Mouse (Mus musculus): ENCODE data around the gene Pacsin1. TPM values are rescaled to one million over a fixed set of nuclear protein-coding genes. Genes with fewer than 3 reads are reported as not detected.
A peak's percentile ranks its signal among the peaks of the same experiment; 100 is the strongest.

Pacsin1 gene
- polyA plus RNA-seq, 1 experiment from 2014 or later: 1.4 TPM

DNA sequence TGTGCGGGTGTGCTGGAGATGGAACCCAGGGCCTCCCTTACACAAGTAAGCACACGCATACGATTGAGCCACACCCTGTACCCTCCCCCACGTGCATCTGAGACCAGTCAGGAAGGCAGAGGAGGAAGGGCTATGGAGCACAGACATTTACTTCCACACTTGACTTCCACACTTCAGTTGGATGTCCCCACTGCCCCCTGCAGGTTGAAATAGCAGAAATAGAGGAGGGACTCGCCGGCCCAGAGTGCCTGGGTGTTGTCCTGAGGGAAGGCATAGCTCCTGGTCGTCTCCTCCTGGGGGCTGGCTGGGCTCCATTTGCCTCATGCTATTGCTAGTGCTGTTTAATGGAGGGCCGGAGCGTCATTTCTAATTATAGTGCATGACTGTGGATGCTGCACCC, 20.1 kb downstream of the Pacsin1 start:
- Histone ChIP-seq H3K9ac (replicated peaks; ENCODE audit: low read length) (no peak overlapping the region), H3K4me2 (replicated peaks; ENCODE audit: low read depth, low read length) (no peak overlapping the region), H3K27me3 (ENCODE audit: insufficient read depth, low read length) (no peaks in the 10 kb centered on the region), H3K9me3 (ENCODE audit: low read length) (no peaks in the 10 kb centered on the region), H3K4me1 (ENCODE audit: insufficient read depth, low read length) (peaks cover 6% of the 10 kb centered on the region), H3K27ac (ENCODE audit: low read length) (no peak overlapping the region), H3K36me3 (ENCODE audit: insufficient read depth, low read length) (no peaks in the 10 kb centered on the region), H3K4me3 (ENCODE audit: low read length) (no peak overlapping the region)
- 53% methylated on average over 9 of the region's 9 CpGs for whole genome bisulfite sequencing
- ATAC-seq (ENCODE audit: low FRiP score, low TSS enrichment): no peak

DNA sequence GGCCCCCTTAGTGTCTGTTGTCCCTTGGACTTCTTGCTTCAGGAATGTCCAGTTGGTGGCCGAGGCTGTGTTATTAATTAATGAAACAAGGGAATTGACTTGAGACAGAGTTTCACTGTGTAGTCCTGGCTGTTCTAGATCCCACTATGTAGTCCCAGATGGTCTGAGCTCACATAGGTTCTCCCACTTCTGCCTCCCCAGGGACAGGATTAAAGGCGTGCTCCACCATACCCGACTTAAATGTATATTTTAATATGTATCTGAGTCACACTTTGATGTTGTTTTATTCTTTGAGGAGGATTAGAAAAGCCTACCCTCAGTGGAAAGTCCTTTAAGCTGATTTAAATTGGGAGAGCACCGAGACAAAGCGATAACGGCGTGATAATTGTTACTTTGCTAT, 21.0 kb downstream of the Pacsin1 start:
- H3K27ac ChIP-seq (ENCODE audit: low read length): no peak overlapping the region
- no peaks in the 10 kb centered on the region for H3K9me3 ChIP-seq (ENCODE audit: low read length)
- H3K4me3 ChIP-seq (ENCODE audit: low read length): no peak overlapping the region
- H3K27me3 ChIP-seq (ENCODE audit: insufficient read depth, low read length): no peaks in the 10 kb centered on the region
- no peak overlapping the region for H3K4me2 ChIP-seq (replicated peaks; ENCODE audit: low read depth, low read length)
- H3K36me3 ChIP-seq (ENCODE audit: insufficient read depth, low read length): no peaks in the 10 kb centered on the region
- no peak for ATAC-seq (ENCODE audit: low FRiP score, low TSS enrichment)
- 77% methylated on average over 7 of the region's 7 CpGs for WGBS
- peaks cover 6% of the 10 kb centered on the region for H3K4me1 ChIP-seq (ENCODE audit: insufficient read depth, low read length)
- no peak overlapping the region for H3K9ac ChIP-seq (replicated peaks; ENCODE audit: low read length)

DNA sequence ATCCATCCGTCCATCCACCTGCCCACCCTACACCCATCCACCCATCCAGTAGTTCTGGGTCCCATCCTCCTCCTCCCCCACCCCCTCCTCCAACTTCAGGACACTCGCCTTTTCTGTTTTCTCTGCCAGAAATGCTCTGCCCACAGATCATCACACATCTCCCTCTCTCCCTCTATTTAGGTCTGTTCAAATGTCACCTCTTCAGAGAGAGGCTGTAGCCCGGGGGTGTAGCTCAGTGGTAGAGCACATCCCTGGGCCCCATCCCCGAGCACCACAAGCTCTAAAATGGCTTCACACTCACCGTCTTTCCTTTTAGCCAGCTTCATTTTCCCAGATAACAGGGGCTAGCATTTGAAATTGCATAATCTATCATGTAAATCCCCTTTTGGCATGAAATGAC, 22.4 kb downstream of the Pacsin1 start:
- H3K4me3 ChIP-seq (ENCODE audit: low read length): no peak overlapping the region
- H3K9me3 ChIP-seq (ENCODE audit: low read length): no peaks in the 10 kb centered on the region
- no peak overlapping the region for H3K4me2 ChIP-seq (replicated peaks; ENCODE audit: low read depth, low read length)
- peaks cover 6% of the 10 kb centered on the region for H3K4me1 ChIP-seq (ENCODE audit: insufficient read depth, low read length)
- no peak overlapping the region for H3K27ac ChIP-seq (ENCODE audit: low read length)
- no peaks in the 10 kb centered on the region for H3K27me3 ChIP-seq (ENCODE audit: insufficient read depth, low read length)
- no peaks in the 10 kb centered on the region for H3K36me3 ChIP-seq (ENCODE audit: insufficient read depth, low read length)
- 82% methylated on average over 5 of the region's 5 CpGs for WGBS
- ATAC-seq (ENCODE audit: low FRiP score, low TSS enrichment): no peak
- H3K9ac ChIP-seq (replicated peaks; ENCODE audit: low read length): no peak overlapping the region

DNA sequence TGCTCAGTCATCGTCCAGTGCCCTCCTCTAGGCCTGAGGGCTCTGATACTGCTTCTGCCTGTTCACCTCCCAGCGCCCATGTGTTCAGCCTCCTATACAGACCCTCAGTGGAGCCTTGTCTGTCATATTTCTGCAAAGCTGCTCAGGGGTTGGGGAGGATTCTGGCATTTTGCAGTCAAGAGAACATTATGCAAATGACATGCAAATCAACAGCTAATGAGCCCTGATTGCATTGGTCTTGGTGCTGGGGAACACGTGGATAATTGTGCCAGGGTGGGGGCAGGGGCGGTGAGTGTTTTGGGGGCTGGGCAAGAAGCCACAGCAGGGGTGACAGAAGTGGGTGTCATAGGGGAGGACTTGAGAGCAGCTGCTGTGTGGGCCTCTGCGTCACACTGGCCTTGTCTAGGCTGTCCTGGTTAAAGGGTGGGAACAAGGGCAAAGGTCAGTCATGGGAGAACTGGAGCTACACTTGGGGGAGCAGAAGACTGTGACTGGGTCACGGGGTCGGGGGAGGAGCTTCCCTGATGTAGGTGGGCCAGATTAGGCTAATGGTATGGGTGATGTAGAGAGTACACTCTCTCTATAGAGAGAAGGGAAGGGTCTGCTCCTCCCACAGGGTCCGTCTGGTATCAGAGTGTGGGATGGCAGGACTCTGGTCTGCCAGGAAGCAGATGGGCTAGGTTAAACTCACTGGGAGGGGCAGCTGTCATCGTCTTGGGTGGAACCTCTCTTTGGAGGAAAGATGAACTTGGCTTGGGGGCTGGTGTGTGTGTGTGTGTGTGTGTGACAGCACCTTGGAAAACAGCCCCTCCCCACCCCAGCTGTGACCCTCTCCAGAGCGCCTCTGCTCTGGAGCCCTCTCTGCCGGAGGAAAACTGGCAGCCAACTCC, 23.9 kb downstream of the Pacsin1 start:
- no peak overlapping the region for H3K4me2 ChIP-seq (replicated peaks; ENCODE audit: low read depth, low read length)
- peak; percentile 63 for ATAC-seq (ENCODE audit: low FRiP score, low TSS enrichment)
- no peak overlapping the region for H3K9ac ChIP-seq (replicated peaks; ENCODE audit: low read length)
- H3K4me1 ChIP-seq (ENCODE audit: insufficient read depth, low read length): peaks cover 6% of the 10 kb centered on the region
- no peaks in the 10 kb centered on the region for H3K36me3 ChIP-seq (ENCODE audit: insufficient read depth, low read length)
- no peak overlapping the region for H3K4me3 ChIP-seq (ENCODE audit: low read length)
- H3K27ac ChIP-seq (ENCODE audit: low read length): no peak overlapping the region
- 28% methylated on average over 11 of the region's 11 CpGs for WGBS
- H3K9me3 ChIP-seq (ENCODE audit: low read length): no peaks in the 10 kb centered on the region
- H3K27me3 ChIP-seq (ENCODE audit: insufficient read depth, low read length): peaks cover 5% of the 10 kb centered on the region; the same call in 1 of the 2 replicates

DNA sequence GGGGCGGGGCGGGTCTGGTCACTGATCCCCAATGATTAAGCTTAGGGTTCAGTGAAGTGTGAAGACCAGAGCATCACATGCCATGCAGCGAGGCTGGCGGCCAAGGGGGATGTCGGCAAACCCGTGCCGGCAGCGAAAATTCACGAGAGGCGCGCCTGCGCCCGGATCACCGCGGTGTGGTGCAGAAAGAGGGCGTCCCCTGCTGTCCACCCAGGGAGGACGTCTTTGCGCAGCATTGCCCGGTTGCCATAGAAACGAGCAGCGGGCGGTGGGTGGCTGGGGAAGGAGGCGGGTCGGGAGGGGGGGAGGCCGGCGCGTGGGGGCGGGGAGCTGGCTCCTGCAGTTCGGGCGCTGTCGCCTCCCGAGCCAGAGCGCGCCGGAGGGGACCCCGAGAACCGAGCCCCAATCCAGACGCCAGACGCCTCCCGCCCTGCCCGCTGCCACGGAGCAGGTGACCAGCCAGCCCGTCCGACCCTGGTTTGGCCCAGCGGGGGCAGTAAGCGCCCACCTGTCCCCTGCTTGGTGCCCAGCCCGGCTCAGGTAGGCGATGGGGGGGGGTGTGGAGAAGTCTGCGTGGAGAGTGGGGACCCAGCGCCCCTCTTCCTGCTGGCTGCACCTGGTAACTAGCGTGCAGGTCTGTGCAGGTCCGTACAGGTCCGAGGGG, 29.7 kb downstream of the Pacsin1 start:
- Histone ChIP-seq H3K36me3 (ENCODE audit: insufficient read depth, low read length) (no peaks in the 10 kb centered on the region), H3K4me3 (ENCODE audit: low read length) (peak overlapping the region; percentile 45), H3K9me3 (ENCODE audit: low read length) (no peaks in the 10 kb centered on the region), H3K4me2 (replicated peaks; ENCODE audit: low read depth, low read length) (peak overlapping the region; percentile 77), H3K9ac (replicated peaks; ENCODE audit: low read length) (peak overlapping the region; percentile 45; the same call in 1 of the 2 replicates), H3K27me3 (ENCODE audit: insufficient read depth, low read length) (peaks cover 28% of the 10 kb centered on the region), H3K27ac (ENCODE audit: low read length) (no peak overlapping the region), H3K4me1 (ENCODE audit: insufficient read depth, low read length) (peaks cover 11% of the 10 kb centered on the region)
- under 1% methylated on average over 40 of the region's 53 CpGs for WGBS
- ATAC-seq (ENCODE audit: low FRiP score, low TSS enrichment): peak; percentile 29

DNA sequence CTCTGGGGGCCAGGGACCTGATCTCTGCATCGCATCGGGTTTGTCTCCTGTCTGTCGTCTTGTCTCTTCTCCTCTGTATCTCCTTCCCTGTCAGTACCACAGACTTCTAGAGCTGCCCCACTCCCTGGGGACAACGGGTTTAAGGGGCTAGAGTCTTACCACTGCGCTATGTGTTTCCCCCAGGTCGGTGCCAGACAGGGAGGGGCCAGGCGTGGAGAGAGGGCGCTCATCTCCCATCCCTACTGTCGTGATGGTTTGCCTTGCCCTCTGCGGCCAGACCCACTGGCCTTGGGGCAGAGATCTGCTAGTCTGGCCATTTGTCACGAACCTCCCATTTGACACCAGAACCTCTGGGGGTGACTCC, 30.2 kb downstream of the Pacsin1 start:
- WGBS: 4% methylated on average over 11 of the region's 11 CpGs
- Histone ChIP-seq H3K27ac (ENCODE audit: low read length) (no peak overlapping the region), H3K4me2 (replicated peaks; ENCODE audit: low read depth, low read length) (peak overlapping the region; percentile 77), H3K9ac (replicated peaks; ENCODE audit: low read length) (peak overlapping the region; percentile 45; the same call in 1 of the 2 replicates), H3K36me3 (ENCODE audit: insufficient read depth, low read length) (no peaks in the 10 kb centered on the region), H3K9me3 (ENCODE audit: low read length) (no peaks in the 10 kb centered on the region), H3K4me1 (ENCODE audit: insufficient read depth, low read length) (peaks cover 11% of the 10 kb centered on the region), H3K4me3 (ENCODE audit: low read length) (peak overlapping the region; percentile 45), H3K27me3 (ENCODE audit: insufficient read depth, low read length) (peaks cover 28% of the 10 kb centered on the region)
- ATAC-seq (ENCODE audit: low FRiP score, low TSS enrichment): peak; percentile 64; the same call in 1 of the 2 replicates

DNA sequence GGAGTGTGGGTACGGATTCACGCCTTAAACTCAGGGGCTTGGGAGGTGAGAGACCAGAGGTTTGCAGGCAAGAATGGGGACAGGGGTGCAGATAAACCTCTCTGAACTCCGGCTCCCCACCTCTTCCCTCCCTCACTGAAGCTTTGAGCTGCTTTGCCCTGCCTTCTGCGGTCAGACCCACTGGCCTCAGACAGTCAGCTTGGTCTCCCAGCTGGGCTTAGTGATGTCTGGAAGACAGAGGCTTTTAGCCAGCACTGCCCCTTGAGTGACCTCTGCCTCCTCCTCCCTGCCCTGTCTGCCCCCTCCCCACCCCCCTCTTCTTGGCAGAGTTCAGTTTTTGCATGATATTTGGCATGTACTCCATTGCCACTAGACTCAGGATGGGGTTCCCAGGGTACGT, 31.1 kb downstream of the Pacsin1 start:
- Histone ChIP-seq H3K36me3 (ENCODE audit: insufficient read depth, low read length) (no peaks in the 10 kb centered on the region), H3K4me1 (ENCODE audit: insufficient read depth, low read length) (peaks cover 11% of the 10 kb centered on the region), H3K4me2 (replicated peaks; ENCODE audit: low read depth, low read length) (no peak overlapping the region), H3K27ac (ENCODE audit: low read length) (no peak overlapping the region), H3K27me3 (ENCODE audit: insufficient read depth, low read length) (peaks cover 28% of the 10 kb centered on the region), H3K9me3 (ENCODE audit: low read length) (no peaks in the 10 kb centered on the region), H3K9ac (replicated peaks; ENCODE audit: low read length) (no peak overlapping the region), H3K4me3 (ENCODE audit: low read length) (no peak overlapping the region)
- WGBS: 57% methylated on average over 5 of the region's 5 CpGs
- no peak for ATAC-seq (ENCODE audit: low FRiP score, low TSS enrichment)

DNA sequence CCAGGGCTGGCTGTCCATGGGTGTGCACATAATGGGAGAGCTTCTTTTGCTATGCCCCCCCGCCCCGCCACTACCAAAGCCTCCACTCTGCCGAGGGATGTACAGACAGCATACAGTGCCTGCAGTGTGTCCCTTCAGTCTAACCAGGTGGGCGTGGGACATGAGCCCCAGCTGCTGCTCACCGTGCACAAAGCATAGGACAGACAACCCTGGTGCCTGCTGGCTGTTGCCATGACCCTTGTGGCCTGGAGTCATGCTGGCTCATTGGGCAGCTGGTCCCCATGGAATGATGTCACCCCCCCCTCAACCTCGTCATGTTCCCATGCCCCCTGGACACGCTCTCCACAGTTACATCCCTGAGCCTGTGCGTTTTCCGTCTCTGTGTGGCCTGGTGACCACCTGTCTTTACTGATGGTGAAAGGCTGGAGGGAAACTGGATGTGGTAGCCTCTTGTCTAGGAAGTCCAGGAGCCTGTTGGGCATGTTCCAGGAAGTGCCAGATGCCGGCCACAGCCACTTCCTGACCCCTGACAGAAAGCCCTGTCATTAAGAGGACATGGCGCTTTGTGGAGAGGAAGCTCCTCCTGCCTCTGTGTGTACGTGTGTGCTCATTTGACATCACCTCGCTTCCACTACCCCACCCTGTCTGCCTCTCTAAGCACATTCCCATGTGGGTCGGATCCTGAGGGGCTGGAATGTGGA, 35.8 kb downstream of the Pacsin1 start:
- H3K27me3 ChIP-seq (ENCODE audit: insufficient read depth, low read length): peaks cover 12% of the 10 kb centered on the region
- no peak overlapping the region for H3K9ac ChIP-seq (replicated peaks; ENCODE audit: low read length)
- ATAC-seq (ENCODE audit: low FRiP score, low TSS enrichment): peak; percentile 51; the same call in 1 of the 2 replicates
- no peaks in the 10 kb centered on the region for H3K4me1 ChIP-seq (ENCODE audit: insufficient read depth, low read length)
- H3K36me3 ChIP-seq (ENCODE audit: insufficient read depth, low read length): no peaks in the 10 kb centered on the region
- H3K27ac ChIP-seq (ENCODE audit: low read length): no peak overlapping the region
- H3K9me3 ChIP-seq (ENCODE audit: low read length): no peaks in the 10 kb centered on the region
- 66% methylated on average over 14 of the region's 14 CpGs for WGBS
- H3K4me2 ChIP-seq (replicated peaks; ENCODE audit: low read depth, low read length): no peak overlapping the region
- H3K4me3 ChIP-seq (ENCODE audit: low read length): no peak overlapping the region

DNA sequence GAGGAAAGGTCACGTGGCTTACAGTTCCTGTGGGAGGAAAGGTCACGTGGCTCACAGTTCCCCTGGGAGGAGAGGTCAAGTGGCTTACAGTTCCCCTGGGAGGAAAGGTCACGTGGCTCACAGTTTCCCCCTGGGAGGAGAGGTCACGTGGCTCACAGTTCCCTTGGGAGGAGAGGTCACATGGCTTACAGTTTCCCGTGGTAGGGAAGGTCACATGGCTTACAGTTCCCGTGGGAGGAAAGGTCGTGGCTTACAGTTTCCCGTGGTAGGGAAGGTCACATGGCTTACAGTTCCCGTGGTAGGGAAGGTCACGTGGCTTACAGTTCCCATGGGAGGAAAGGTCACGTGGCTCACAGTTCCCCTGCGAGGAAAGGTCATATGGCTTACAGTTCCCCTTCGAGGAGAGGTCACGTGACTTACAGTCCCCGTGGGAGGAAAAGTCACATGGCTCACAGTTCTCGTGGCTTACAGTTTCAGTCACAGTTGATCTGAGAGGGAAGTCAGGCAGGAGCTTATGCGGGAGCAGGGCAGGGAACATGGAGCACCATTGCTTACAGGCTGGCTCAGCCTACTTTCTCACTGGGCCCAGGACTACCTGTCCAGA, 44.4 kb downstream of the Pacsin1 start:
- Histone ChIP-seq H3K4me3 (ENCODE audit: low read length) (no peak overlapping the region), H3K9me3 (ENCODE audit: low read length) (peaks cover 14% of the 10 kb centered on the region; the same call in 1 of the 2 replicates), H3K27ac (ENCODE audit: low read length) (no peak overlapping the region), H3K27me3 (ENCODE audit: insufficient read depth, low read length) (no peaks in the 10 kb centered on the region), H3K36me3 (ENCODE audit: insufficient read depth, low read length) (no peaks in the 10 kb centered on the region), H3K9ac (replicated peaks; ENCODE audit: low read length) (no peak overlapping the region), H3K4me2 (replicated peaks; ENCODE audit: low read depth, low read length) (no peak overlapping the region), H3K4me1 (ENCODE audit: insufficient read depth, low read length) (no peaks in the 10 kb centered on the region)
- WGBS: 86% methylated on average over 17 of the region's 17 CpGs
- no peak for ATAC-seq (ENCODE audit: low FRiP score, low TSS enrichment)
